Mouse (Mus musculus): ENCODE measurements around the gene Polrmt. TPM values are rescaled to one million over a fixed set of nuclear protein-coding genes. Genes with fewer than 3 reads are reported as not detected.
"Not testable (repeated sequence)": the region's sequence is repeated elsewhere in the genome, so short reads cannot be mapped to it uniquely, and the experiment has no call there.

Polrmt gene
- polyA plus RNA-seq, 1 experiment = 50.0 TPM

DNA sequence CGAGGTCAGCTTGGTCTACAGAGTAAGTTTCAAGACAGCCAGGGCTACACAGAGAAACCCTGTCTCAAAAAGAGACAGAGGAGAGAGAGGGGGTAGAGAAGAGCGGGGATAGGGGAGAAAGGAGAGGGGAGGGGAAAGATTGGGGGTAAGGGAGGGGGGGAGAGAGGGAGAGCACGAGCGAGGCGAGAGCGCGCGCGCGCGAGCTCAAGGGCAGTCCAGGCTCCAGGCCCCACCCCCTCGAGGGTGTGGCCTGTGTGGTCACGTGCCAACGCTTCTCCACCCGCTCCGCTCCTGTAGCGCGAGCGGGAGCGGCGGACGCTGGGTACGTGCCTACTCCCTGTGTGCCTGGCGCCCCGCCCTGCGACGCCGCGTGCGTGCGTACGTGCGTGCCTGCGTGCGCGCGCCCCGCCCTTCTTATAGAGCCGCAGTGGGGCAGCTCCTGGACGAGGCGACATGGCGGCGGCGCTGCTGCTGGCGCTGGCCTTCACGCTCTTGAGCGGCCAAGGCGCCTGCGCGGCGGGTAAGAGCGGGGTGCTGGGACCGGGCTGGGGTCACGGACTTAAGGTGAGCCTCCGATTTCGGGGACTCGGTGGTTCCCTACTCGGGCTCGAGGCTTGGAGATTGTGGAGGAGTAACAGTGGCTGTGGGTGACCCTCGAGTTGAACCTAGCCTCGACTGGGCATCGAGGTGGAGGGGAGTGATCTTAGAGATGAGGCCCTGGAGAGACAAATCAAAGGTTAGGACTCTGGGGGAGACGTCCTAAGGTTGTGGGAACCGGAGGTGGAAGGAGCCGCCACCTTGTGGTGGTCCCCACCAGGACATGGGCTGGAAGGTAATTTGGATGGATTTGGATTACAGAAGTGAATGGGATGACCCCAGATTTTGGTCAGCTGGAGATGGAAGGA is 42.1 kb downstream of the Polrmt start, which contains the start of gene Bsg:
Bsg (plus strand) TSS at position 427 of the 905 bp plus-strand sequence.
- Histone ChIP-seq H3K4me3 (ENCODE audit: low read depth, low read length) (peak within 1 kb of the TSS; percentile 93), H3K27ac (ENCODE audit: insufficient read depth, low read depth, low read length) (peak within 1 kb of the TSS; percentile 71), H3K4me1 (ENCODE audit: control insufficient read depth, insufficient read depth, insufficient read length, low read length) (peaks cover 48% of the 10 kb centered on the region), H3K27me3 (ENCODE audit: control insufficient read depth, insufficient read depth, low read length) (no peaks in the 10 kb centered on the region), H3K36me3 (ENCODE audit: control insufficient read depth, insufficient read depth, low read length) (peaks cover 11% of the 10 kb centered on the region)
- WGBS = under 1% methylated on average over 65 of the region's 65 CpGs
- TF ChIP-seq CTCF (IDR thresholded peaks at IDR 0.05; ENCODE audit: extremely low read depth, insufficient read length, insufficient replicate concordance, low read depth, low read length) (peak; percentile 50; the same call in 1 of the 2 replicates), POLR2A (IDR thresholded peaks at IDR 0.05; ENCODE audit: low read depth, low read length) (peak; percentile 96)

DNA sequence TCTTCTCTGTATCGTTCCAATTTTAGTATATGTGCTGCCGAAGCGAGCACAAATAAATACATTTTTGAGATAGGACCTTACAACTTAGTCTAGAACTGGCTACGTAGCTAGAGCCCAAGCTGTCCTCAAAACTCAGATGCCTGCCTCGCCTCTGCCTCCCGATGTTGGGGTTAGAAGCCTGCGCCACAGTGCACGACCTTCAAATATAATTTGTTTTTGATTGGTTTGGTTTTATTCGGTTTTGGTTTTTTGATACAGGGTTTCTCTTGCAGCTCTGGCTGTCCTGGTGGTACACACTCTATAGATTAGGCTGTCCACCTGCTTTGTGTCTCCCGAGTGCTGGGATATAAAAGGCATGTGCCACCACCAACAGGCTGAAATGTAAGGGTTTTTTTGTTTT is 42.8 kb downstream of the Polrmt start:
- Histone ChIP-seq H3K4me1 (ENCODE audit: control insufficient read depth, insufficient read depth, insufficient read length, low read length) (peaks cover 47% of the 10 kb centered on the region), H3K27me3 (ENCODE audit: control insufficient read depth, insufficient read depth, low read length) (no peaks in the 10 kb centered on the region), H3K27ac (ENCODE audit: insufficient read depth, low read depth, low read length) (no peak overlapping the region), H3K36me3 (ENCODE audit: control insufficient read depth, insufficient read depth, low read length) (0 out of 2 replicates have a peak, but pooled peaks cover 4% of the 10 kb centered on the region), H3K4me3 (ENCODE audit: low read depth, low read length) (no peak overlapping the region)
- TF ChIP-seq POLR2A (IDR thresholded peaks at IDR 0.05; ENCODE audit: low read depth, low read length) = no peak
- TF ChIP-seq CTCF (IDR thresholded peaks at IDR 0.05; ENCODE audit: extremely low read depth, insufficient read length, insufficient replicate concordance, low read depth, low read length) = no peak
- WGBS = 77% methylated on average over 10 of the region's 10 CpGs

- peaks cover 51% of the 10 kb centered on the region for H3K4me1 ChIP-seq (ENCODE audit: control insufficient read depth, insufficient read depth, insufficient read length, low read length)
- H3K27ac ChIP-seq (ENCODE audit: insufficient read depth, low read depth, low read length); H3K27me3 ChIP-seq (ENCODE audit: control insufficient read depth, insufficient read depth, low read length); H3K36me3 ChIP-seq (ENCODE audit: control insufficient read depth, insufficient read depth, low read length); H3K4me3 ChIP-seq (ENCODE audit: low read depth, low read length): not testable (repeated sequence)
- 82% methylated on average over 4 of the region's 4 CpGs for WGBS
Observed at GRCm38 (mm10) chr10:79702970-79703369, 43.4 kb downstream of the Polrmt start.

DNA sequence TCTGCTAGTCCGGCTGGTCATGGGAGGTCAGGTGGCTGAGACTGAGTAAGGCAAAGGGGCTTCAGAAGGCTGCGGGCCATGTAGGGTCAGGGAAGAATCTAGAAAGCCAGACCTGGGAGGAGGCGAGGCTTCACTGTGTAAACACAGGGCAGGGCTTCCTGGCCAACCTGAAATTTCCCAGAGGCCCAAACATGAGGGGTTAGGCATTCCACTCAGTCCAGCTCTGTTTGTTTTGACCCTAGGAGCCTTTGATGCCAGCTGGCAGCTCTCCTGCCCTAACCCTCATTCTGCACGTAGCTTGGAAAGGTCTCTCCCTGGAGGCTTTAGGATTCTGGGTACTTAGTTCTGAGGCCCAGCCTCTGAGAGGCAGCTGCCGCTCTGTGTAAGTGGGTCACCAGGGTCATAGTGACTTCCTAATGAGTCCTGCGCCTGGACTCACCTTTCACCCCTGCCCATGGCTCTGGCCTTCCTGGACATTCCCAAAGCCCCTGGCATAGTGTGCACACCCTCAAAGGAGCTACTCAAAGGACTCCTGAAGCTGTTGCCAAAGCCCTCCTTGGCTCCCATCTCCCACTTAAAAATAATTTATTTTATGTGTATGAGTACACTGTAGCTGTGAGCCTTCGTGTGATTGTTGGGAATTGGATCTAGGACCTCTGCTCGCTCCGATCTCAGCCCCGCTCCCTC is 44.8 kb downstream of the Polrmt start:
- H3K27me3 ChIP-seq (ENCODE audit: control insufficient read depth, insufficient read depth, low read length) = no peaks in the 10 kb centered on the region
- peaks cover 51% of the 10 kb centered on the region for H3K4me1 ChIP-seq (ENCODE audit: control insufficient read depth, insufficient read depth, insufficient read length, low read length)

DNA sequence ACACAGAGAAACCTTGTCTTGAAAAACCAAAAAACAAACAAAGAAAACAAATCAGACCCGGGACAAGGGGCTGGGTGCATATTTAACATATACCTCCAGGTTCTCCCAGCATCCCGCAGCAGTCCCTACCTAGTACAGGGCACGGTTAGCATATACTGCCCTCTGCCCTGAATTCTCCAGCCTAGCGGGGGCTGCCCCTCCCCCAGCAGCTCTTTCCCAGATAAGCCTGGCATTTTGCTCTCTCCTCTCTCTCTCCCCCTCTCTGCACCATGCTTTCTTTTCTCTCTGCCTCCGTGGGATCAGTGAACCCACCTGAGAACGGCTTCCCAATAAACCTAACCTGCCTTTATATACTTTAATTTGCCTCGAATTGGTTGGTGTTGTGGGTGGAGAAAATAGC is 45.7 kb downstream of the Polrmt start:
- peaks cover 48% of the 10 kb centered on the region for H3K4me1 ChIP-seq (ENCODE audit: control insufficient read depth, insufficient read depth, insufficient read length, low read length)
- H3K27me3 ChIP-seq (ENCODE audit: control insufficient read depth, insufficient read depth, low read length) = no peaks in the 10 kb centered on the region
- no peak overlapping the region for H3K4me3 ChIP-seq (ENCODE audit: low read depth, low read length)
- TF ChIP-seq CTCF (IDR thresholded peaks at IDR 0.05; ENCODE audit: extremely low read depth, insufficient read length, insufficient replicate concordance, low read depth, low read length) (no peak), POLR2A (IDR thresholded peaks at IDR 0.05; ENCODE audit: low read depth, low read length) (no peak)
- WGBS = 21% methylated on average over 7 of the region's 7 CpGs
- no peaks in the 10 kb centered on the region for H3K36me3 ChIP-seq (ENCODE audit: control insufficient read depth, insufficient read depth, low read length)
- H3K27ac ChIP-seq (ENCODE audit: insufficient read depth, low read depth, low read length) = peak overlapping the region; percentile 64

More for the DNA sequence above, 44.8 kb downstream of the Polrmt start:
- TF ChIP-seq POLR2A (IDR thresholded peaks at IDR 0.05; ENCODE audit: low read depth, low read length) (0 out of 2 replicates have a peak, but pooled peaks have one; percentile 22), CTCF (IDR thresholded peaks at IDR 0.05; ENCODE audit: extremely low read depth, insufficient read length, insufficient replicate concordance, low read depth, low read length) (no peak)
- Histone ChIP-seq H3K4me3 (ENCODE audit: low read depth, low read length) (no peak overlapping the region), H3K36me3 (ENCODE audit: control insufficient read depth, insufficient read depth, low read length) (0 out of 2 replicates have a peak, but pooled peaks cover 2% of the 10 kb centered on the region), H3K27ac (ENCODE audit: insufficient read depth, low read depth, low read length) (peak overlapping the region; percentile 64)
- WGBS = 31% methylated on average over 10 of the region's 10 CpGs

GRCm38 (mm10) chr10:79698459-79698858 is 47.9 kb downstream of the Polrmt start:
- Histone ChIP-seq H3K36me3 (ENCODE audit: control insufficient read depth, insufficient read depth, low read length) (no peaks in the 10 kb centered on the region), H3K4me3 (ENCODE audit: low read depth, low read length) (0 out of 2 replicates have a peak overlapping the region, but pooled peaks have one; percentile 7), H3K27ac (ENCODE audit: insufficient read depth, low read depth, low read length) (peak overlapping the region; percentile 100), H3K27me3 (ENCODE audit: control insufficient read depth, insufficient read depth, low read length) (no peaks in the 10 kb centered on the region), H3K4me1 (ENCODE audit: control insufficient read depth, insufficient read depth, insufficient read length, low read length) (peaks cover 44% of the 10 kb centered on the region)
- 79% methylated on average over 6 of the region's 6 CpGs for WGBS
- TF ChIP-seq POLR2A (IDR thresholded peaks at IDR 0.05; ENCODE audit: low read depth, low read length) = peak; percentile 18; the same call in 1 of the 2 replicates
- no peak for TF ChIP-seq CTCF (IDR thresholded peaks at IDR 0.05; ENCODE audit: extremely low read depth, insufficient read length, insufficient replicate concordance, low read depth, low read length)

GRCm38 (mm10) chr10:79697916-79698315 is 48.5 kb downstream of the Polrmt start:
- no peaks in the 10 kb centered on the region for H3K36me3 ChIP-seq (ENCODE audit: control insufficient read depth, insufficient read depth, low read length)
- peak overlapping the region; percentile 100 for H3K27ac ChIP-seq (ENCODE audit: insufficient read depth, low read depth, low read length)
- 13% methylated on average over 6 of the region's 6 CpGs for WGBS
- peak; percentile 51; the same call in 1 of the 2 replicates for TF ChIP-seq POLR2A (IDR thresholded peaks at IDR 0.05; ENCODE audit: low read depth, low read length)
- no peak for TF ChIP-seq CTCF (IDR thresholded peaks at IDR 0.05; ENCODE audit: extremely low read depth, insufficient read length, insufficient replicate concordance, low read depth, low read length)
- H3K4me1 ChIP-seq (ENCODE audit: control insufficient read depth, insufficient read depth, insufficient read length, low read length) = peaks cover 44% of the 10 kb centered on the region
- H3K4me3 ChIP-seq (ENCODE audit: low read depth, low read length) = no peak overlapping the region
- no peaks in the 10 kb centered on the region for H3K27me3 ChIP-seq (ENCODE audit: control insufficient read depth, insufficient read depth, low read length)

Measured in small intestine, adult 2 months (tissue).